8 mouse cellular contexts compared by ENCODE assay signal in the genomic region with DNA sequence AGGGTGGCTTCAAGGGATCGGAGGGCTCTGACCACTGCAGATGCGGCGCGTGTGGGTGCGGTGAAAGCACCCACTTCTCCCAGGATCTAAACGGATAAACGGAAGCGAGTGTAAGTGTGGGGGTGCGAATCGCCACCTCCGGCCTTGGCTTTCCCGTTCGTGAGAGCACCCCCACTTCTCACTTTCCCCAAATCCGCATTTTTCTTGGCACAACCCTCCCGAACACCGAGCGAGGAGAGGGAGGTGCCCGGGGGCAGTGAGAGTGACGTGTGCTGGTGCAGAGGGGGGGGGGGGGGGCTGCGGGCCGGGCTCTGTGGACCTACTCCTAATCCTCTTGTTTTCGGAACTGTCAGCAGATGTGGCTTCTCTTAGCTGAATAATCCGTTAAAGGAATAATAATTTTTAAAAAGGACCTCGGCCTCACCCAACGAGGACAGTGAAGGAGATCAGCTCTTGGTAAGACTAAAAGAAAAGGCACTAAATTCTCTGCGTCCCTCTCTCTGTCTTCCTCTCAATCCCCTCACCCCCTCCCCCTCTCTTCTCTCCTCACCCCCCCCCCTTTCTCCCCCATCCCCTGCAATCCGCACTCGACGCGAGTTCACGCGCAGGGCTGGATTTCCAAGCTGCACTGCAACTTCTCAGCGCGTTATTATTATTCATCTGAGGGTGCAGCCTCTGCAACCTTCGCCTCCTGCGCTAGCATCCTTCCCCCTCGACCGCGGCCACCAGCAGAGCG.
DNase-seq lines count a peak whose midpoint lies in the region; ATAC-seq and TF ChIP-seq lines count a peak whose summit lies in the region.

No protein-coding gene starts in this region.

- dilution Hi-C loops in CH12.LX (cut with MboI; ENCODE audit: extremely low pct_ligation_motif_present, extremely low pct_unique_long_range_greater_than_20kb, low sequenced_read_pairs), result no loop called here

- H3K36me3 ChIP-seq in CH12.LX (replicated peaks in 1 of 2; ENCODE audit: control insufficient read depth in 1 of 2, insufficient read depth in 1 of 2, low read length in 1 of 2) (no peaks in the 10 kb centered on the region), ES-Bruce4 (ENCODE audit: control insufficient read depth, insufficient read depth, low read length, poor library complexity, severe bottlenecking) (no peaks in the 10 kb centered on the region)
- H3K36me3 ChIP-seq in embryonic facial prominence, embryonic 11.5 days (replicated peaks; ENCODE audit: control insufficient read depth, insufficient read depth, low read depth, low read length), result no peaks in the 10 kb centered on the region
- H3K36me3 ChIP-seq in intestine, embryonic 14.5 days (ENCODE audit: control insufficient read depth, insufficient read depth, low read length), result no peaks in the 10 kb centered on the region
- H3K36me3 ChIP-seq in liver, postnatal 0 days (replicated peaks; ENCODE audit: insufficient read depth, low read length), result no peaks in the 10 kb centered on the region
- H3K36me3 ChIP-seq in stomach, embryonic 15.5 days, result no peaks in the 10 kb centered on the region

- H3K27ac ChIP-seq in CH12.LX (ENCODE audit: insufficient read depth, low read depth), result no peak overlapping the region
- no peak overlapping the region for H3K27ac ChIP-seq in ES-Bruce4 (ENCODE audit: insufficient read depth, low read length)
- H3K27ac ChIP-seq in embryonic facial prominence, embryonic 11.5 days (replicated peaks; ENCODE audit: low read depth, low read length), result 0 out of 2 replicates have a peak overlapping the region, but pooled peaks have one; percentile 65
- H3K27ac ChIP-seq in intestine, embryonic 14.5 days (ENCODE audit: low read depth), result no peak overlapping the region
- no peak overlapping the region for H3K27ac ChIP-seq in liver, postnatal 0 days (ENCODE audit: low read depth)
- no peak overlapping the region for H3K27ac ChIP-seq in stomach, embryonic 15.5 days

- no peak for TF ChIP-seq CTCF in CH12.LX (conservative IDR thresholded peaks at IDR 0.05 in 1 of 2, IDR thresholded peaks at IDR 0.05 in 1 of 2; ENCODE audit: low read depth in 2 of 2, low read length in 2 of 2)
- TF ChIP-seq CTCF in ES-Bruce4 (IDR thresholded peaks at IDR 0.05; ENCODE audit: low read depth, low read length), result no peak
- TF ChIP-seq CTCF in liver, postnatal 0 days (IDR thresholded peaks at IDR 0.05; ENCODE audit: low read depth), result no peak

- H3K9ac ChIP-seq in CH12.LX (ENCODE audit: insufficient read depth, low read depth), result no peak overlapping the region
- H3K9ac ChIP-seq in ES-Bruce4 (ENCODE audit: low read depth, poor library complexity, severe bottlenecking), result peak overlapping the region; percentile 22
- peak overlapping the region; percentile 52 for H3K9ac ChIP-seq in embryonic facial prominence, embryonic 11.5 days (replicated peaks; ENCODE audit: low read length)
- no peak overlapping the region; the same call in 1 of the 2 replicates for H3K9ac ChIP-seq in intestine, embryonic 14.5 days (ENCODE audit: low read length)
- H3K9ac ChIP-seq in liver, postnatal 0 days (replicated peaks), result no peak overlapping the region
- no peak overlapping the region for H3K9ac ChIP-seq in stomach, embryonic 15.5 days

- no peaks in the 10 kb centered on the region for H3K79me2 ChIP-seq in CH12.LX (replicated peaks; ENCODE audit: control insufficient read depth, extremely low read depth, insufficient read depth, poor library complexity, severe bottlenecking)

- no peak for TF ChIP-seq RAD21 in CH12.LX (IDR thresholded peaks at IDR 0.05; ENCODE audit: low read depth, low read length)

- TF ChIP-seq EP300 in CH12.LX (IDR thresholded peaks at IDR 0.05; ENCODE audit: low read length), result no peak
- TF ChIP-seq EP300 in ES-Bruce4 (IDR thresholded peaks at IDR 0.05; ENCODE audit: insufficient read depth, low read depth, low read length), result no peak
- no peak for TF ChIP-seq EP300 in liver, postnatal 0 days (IDR thresholded peaks at IDR 0.05; ENCODE audit: low read depth)

- no peak for TF ChIP-seq POLR2A in CH12.LX (IDR thresholded peaks at IDR 0.05; ENCODE audit: low read depth, low read length)
- no peak for TF ChIP-seq POLR2A in ES-Bruce4 (IDR thresholded peaks at IDR 0.05; ENCODE audit: insufficient read depth, low read length)

- H3K4me2 ChIP-seq in CH12.LX (ENCODE audit: insufficient read depth, low read depth, poor library complexity, severe bottlenecking), result peak overlapping the region; percentile 68
- H3K4me2 ChIP-seq in embryonic facial prominence, embryonic 11.5 days (ENCODE audit: low read depth, low read length), result peak overlapping the region; percentile 80
- H3K4me2 ChIP-seq in intestine, embryonic 14.5 days (ENCODE audit: low read length), result peak overlapping the region; percentile 73
- H3K4me2 ChIP-seq in liver, postnatal 0 days (ENCODE audit: low read depth, low read length), result peak overlapping the region; percentile 79
- H3K4me2 ChIP-seq in stomach, embryonic 15.5 days, result peak overlapping the region; percentile 86

- peaks cover 17% of the 10 kb centered on the region for H3K27me3 ChIP-seq in CH12.LX (replicated peaks)
- H3K27me3 ChIP-seq in ES-Bruce4 (ENCODE audit: control insufficient read depth, insufficient read depth, low read length, poor library complexity, severe bottlenecking), result no peaks in the 10 kb centered on the region; the same call in 1 of the 2 replicates
- peaks cover 70% of the 10 kb centered on the region for H3K27me3 ChIP-seq in embryonic facial prominence, embryonic 11.5 days (ENCODE audit: control insufficient read depth, insufficient read depth, low read length)
- H3K27me3 ChIP-seq in intestine, embryonic 14.5 days (replicated peaks; ENCODE audit: control insufficient read depth, insufficient read depth, low read length), result peaks cover 99% of the 10 kb centered on the region
- peaks cover 89% of the 10 kb centered on the region for H3K27me3 ChIP-seq in liver, postnatal 0 days (ENCODE audit: insufficient read depth, low read length)
- H3K27me3 ChIP-seq in stomach, embryonic 15.5 days (replicated peaks), result peaks cover 89% of the 10 kb centered on the region

- DNase-seq in CH12.LX (ENCODE audit: extremely low read depth), result no peak
- peak; percentile 41 for DNase-seq in embryonic facial prominence, embryonic 11.5 days (ENCODE audit: low spot score)
- DNase-seq in intestine, embryonic 14.5 days (ENCODE audit: low spot score), result no peak
- DNase-seq in liver, postnatal 0 days, result no peak
- no peak for DNase-seq in thymus, postnatal 36 days
- no peak for DNase-seq in adrenal gland, postnatal 36 days

- 0% methylated on average over 40 of the region's 40 CpGs for WGBS in embryonic facial prominence, embryonic 11.5 days
- WGBS in intestine, embryonic 14.5 days, result 2% methylated on average over 39 of the region's 40 CpGs
- under 1% methylated on average over 39 of the region's 40 CpGs for WGBS in liver, postnatal 0 days (ENCODE audit: insufficient replicate concordance)
- WGBS in stomach, embryonic 15.5 days, result under 1% methylated on average over 40 of the region's 40 CpGs

- in situ Hi-C loops in CH12.LX (cut with MboI; ENCODE audit: low pct_ligation_motif_present, low pct_unique_long_range_greater_than_20kb, low sequenced_read_pairs), result no loop called here

- H3K4me1 ChIP-seq in CH12.LX (ENCODE audit: control insufficient read depth in 1 of 2, insufficient read depth in 2 of 2), result no peaks in the 10 kb centered on the region
- no peaks in the 10 kb centered on the region for H3K4me1 ChIP-seq in ES-Bruce4 (ENCODE audit: control insufficient read depth, insufficient read depth, low read length)
- H3K4me1 ChIP-seq in embryonic facial prominence, embryonic 11.5 days (ENCODE audit: control insufficient read depth, insufficient read depth, low read length), result peaks cover 10% of the 10 kb centered on the region; the same call in 1 of the 2 replicates
- peaks cover 11% of the 10 kb centered on the region for H3K4me1 ChIP-seq in intestine, embryonic 14.5 days (replicated peaks; ENCODE audit: control insufficient read depth, insufficient read depth, low read length)
- H3K4me1 ChIP-seq in liver, postnatal 0 days (ENCODE audit: insufficient read depth), result peaks cover 10% of the 10 kb centered on the region; the same call in 1 of the 2 replicates
- H3K4me1 ChIP-seq in stomach, embryonic 15.5 days, result peaks cover 26% of the 10 kb centered on the region

- H3K9me3 ChIP-seq in CH12.LX (replicated peaks; ENCODE audit: low read length) (peaks cover 5% of the 10 kb centered on the region), ES-Bruce4 (replicated peaks; ENCODE audit: control insufficient read depth, insufficient read depth, low read length, poor library complexity, severe bottlenecking) (no peaks in the 10 kb centered on the region)
- no peaks in the 10 kb centered on the region for H3K9me3 ChIP-seq in embryonic facial prominence, embryonic 11.5 days (replicated peaks; ENCODE audit: control insufficient read depth, low read length)
- H3K9me3 ChIP-seq in intestine, embryonic 14.5 days (ENCODE audit: control insufficient read depth, low read length), result no peaks in the 10 kb centered on the region
- H3K9me3 ChIP-seq in liver, postnatal 0 days (ENCODE audit: low read length), result no peaks in the 10 kb centered on the region
- H3K9me3 ChIP-seq in stomach, embryonic 15.5 days, result no peaks in the 10 kb centered on the region

- peak overlapping the region in 1 of 3 experiments; percentile 49 for H3K4me3 ChIP-seq in CH12.LX (replicated peaks in 1 of 3; ENCODE audit: low read depth in 2 of 3, low read length in 2 of 3, poor library complexity in 1 of 3)
- H3K4me3 ChIP-seq in ES-Bruce4 (ENCODE audit: low read depth, low read length), result peak overlapping the region; percentile 51
- peak overlapping the region; percentile 40 for H3K4me3 ChIP-seq in embryonic facial prominence, embryonic 11.5 days (ENCODE audit: low read depth, low read length)
- H3K4me3 ChIP-seq in intestine, embryonic 14.5 days (ENCODE audit: low read depth, low read length), result peak overlapping the region; percentile 43
- H3K4me3 ChIP-seq in liver, postnatal 0 days (ENCODE audit: low read depth, low read length), result peak overlapping the region; percentile 52
- peak overlapping the region; percentile 45 for H3K4me3 ChIP-seq in stomach, embryonic 15.5 days (replicated peaks)

- no peak; the same call in 1 of the 2 replicates for ATAC-seq in embryonic facial prominence, embryonic 11.5 days (replicated peaks; ENCODE audit: insufficient number of reproducible peaks, low FRiP score, low TSS enrichment, low read depth)
- ATAC-seq in intestine, embryonic 14.5 days (replicated peaks; ENCODE audit: low FRiP score, low TSS enrichment, low read depth), result no peak
- no peak for ATAC-seq in liver, postnatal 0 days
- ATAC-seq in stomach, embryonic 15.5 days (ENCODE audit: insufficient read depth, low FRiP score, low read depth), result no peak

TF ChIP-seq in CH12.LX, 34 proteins besides CTCF, POLR2A, EP300 and RAD21:
- TF ChIP-seq CHD1 (IDR thresholded peaks at IDR 0.05; ENCODE audit: low read depth, low read length), result no peak

Comparison
In these comparisons a context has a peak if more than half of its experiments do, and no peak if none do; other contexts are left out.
1. H3K9ac ChIP-seq: peak in ES-Bruce4 (single experiment) and embryonic facial prominence, embryonic 11.5 days (single experiment); none in CH12.LX (single experiment), intestine, embryonic 14.5 days (single experiment), liver, postnatal 0 days (single experiment) and stomach, embryonic 15.5 days (single experiment).
2. Peak in every context shown above with its lines, with median percentiles within 50 percentile points of each other: H3K4me2 ChIP-seq.